Mouse (Mus musculus): Measurements from ENCODE around the gene Gpx3. TPM values are rescaled to one million over a fixed set of nuclear protein-coding genes. Genes with fewer than 3 reads are reported as not detected.
"Not testable (repeated sequence)": the region's sequence is repeated elsewhere in the genome, so short reads cannot be mapped to it uniquely, and the experiment has no call there.

Gpx3 gene
- polyA plus RNA-seq, 1 experiment from 2014 or later, result 446 TPM

DNA sequence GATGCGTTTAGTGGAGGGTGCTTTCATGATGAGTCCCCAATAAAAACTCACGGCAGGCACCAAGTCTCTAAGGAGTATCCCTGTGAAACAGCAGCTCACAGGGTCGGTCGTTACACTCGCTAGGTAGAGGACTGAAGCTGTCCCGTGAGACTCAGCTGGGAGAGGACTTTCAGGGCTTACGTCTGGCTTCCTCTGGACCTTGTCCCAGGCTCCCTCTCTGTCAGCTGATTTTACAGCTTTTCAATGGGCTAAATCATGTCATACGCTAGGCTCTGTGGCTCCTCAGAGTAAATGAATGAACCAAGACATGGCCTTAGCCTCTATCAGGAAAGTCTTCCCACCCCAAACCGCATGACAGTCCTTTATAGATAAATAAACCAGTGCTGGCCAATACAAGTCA, 7.7 kb upstream of the Gpx3 start:
- Histone ChIP-seq H3K79me2 (ENCODE audit: inconsistent target) (no peaks in the 10 kb centered on the region), H3K36me3 (ENCODE audit: inconsistent target) (no peaks in the 10 kb centered on the region), H3K4me3 (ENCODE audit: inconsistent target) (no peak overlapping the region), H3K27ac (no peak overlapping the region)
- 96% methylated on average over 9 of the region's 9 CpGs for WGBS (ENCODE audit: missing documents)

DNA sequence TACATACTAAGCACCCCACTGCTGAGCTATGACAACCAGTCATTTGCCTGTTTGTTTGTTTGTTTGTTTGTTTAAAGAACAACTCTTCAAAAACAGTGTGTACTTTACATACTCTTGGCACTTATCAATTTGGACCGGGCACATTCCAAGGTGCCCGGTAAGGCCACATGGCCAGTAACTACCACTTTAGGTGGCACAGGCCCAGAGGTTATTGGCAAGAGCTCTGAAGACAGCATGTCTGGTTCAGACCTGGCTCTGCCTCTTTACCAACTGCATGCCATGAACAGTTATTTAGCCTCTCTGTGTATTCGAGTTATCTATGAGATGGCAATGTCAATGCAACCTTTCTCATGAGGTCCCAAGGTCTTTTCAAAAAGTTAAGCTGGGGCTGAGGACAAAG, 5.6 kb upstream of the Gpx3 start:
- H3K79me2 ChIP-seq (ENCODE audit: inconsistent target); H3K27ac ChIP-seq; H3K36me3 ChIP-seq (ENCODE audit: inconsistent target); H3K4me3 ChIP-seq (ENCODE audit: inconsistent target): not testable (repeated sequence)
- 95% methylated on average over 3 of the region's 3 CpGs for WGBS (ENCODE audit: missing documents)

DNA sequence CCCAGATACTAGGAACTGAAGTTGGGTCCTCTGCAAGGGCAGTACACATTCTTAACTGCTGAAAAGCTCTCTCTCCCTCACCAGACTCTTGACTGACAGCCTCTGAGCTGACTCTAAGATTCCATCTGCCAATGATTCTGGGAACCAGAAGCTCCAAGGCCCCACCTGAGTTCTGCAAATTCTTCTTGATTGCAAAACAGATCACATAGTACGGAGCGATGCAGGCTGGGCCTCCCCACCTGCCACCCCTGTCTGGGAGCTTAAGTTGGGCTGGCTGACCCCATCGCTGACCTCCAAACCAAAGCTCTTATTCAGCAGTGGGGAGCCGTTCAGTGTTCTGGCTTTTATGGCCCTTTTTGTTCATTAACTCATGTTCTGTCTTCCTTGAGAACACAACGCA, 4.8 kb upstream of the Gpx3 start:
- Histone ChIP-seq H3K27ac (no peak overlapping the region), H3K79me2 (ENCODE audit: inconsistent target) (no peaks in the 10 kb centered on the region), H3K36me3 (ENCODE audit: inconsistent target) (no peaks in the 10 kb centered on the region), H3K4me3 (ENCODE audit: inconsistent target) (no peak overlapping the region)
- WGBS (ENCODE audit: missing documents), result 95% methylated on average over 5 of the region's 5 CpGs

DNA sequence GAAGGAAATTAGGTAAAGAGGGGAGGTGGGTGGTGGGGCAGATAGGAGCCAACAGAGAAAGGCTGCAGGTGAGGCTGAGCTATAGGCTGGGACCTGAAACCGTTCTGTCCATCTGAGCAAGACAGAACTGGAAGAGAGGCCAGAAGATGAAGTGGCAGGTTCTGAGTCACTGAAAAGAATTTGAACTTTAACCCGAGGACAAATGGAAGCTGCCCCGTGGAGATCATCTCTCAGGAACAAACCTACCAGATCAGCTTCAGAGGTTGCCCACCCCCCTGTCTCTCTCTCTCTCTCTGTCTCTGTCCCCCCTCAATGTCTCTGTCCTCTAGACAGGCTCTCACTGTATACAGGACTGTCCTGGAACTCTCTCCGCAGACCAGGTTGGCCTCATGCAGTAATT, 2.6 kb upstream of the Gpx3 start:
- H3K79me2 ChIP-seq (ENCODE audit: inconsistent target), result no peaks in the 10 kb centered on the region
- no peak overlapping the region for H3K27ac ChIP-seq
- no peaks in the 10 kb centered on the region for H3K36me3 ChIP-seq (ENCODE audit: inconsistent target)
- 82% methylated on average over 4 of the region's 4 CpGs for WGBS (ENCODE audit: missing documents)
- H3K4me3 ChIP-seq (ENCODE audit: inconsistent target), result no peak overlapping the region

DNA sequence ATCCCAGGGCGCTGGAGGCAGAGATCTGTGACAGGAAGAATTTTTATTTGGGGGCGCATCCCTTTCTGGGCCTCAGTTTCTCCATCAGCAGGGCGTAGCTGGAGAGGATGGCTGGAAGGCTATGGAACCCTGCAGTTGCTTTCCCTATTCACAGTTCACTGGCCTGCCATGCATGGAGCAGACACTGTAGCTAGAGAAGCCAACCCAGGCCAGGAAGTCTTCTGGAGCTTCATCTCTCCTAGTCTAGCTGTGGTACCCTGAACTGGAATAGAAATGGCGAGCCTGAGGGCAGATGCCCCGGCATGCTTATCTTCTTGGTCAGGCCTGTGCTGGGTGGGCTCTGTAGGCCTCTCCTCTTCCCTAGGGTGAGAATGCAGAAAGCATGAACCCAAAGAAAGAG, 1.1 kb downstream of the Gpx3 start:
- H3K27ac ChIP-seq, result no peak overlapping the region
- WGBS (ENCODE audit: missing documents), result 87% methylated on average over 5 of the region's 5 CpGs
- peak overlapping the region; percentile 39 for H3K4me3 ChIP-seq (ENCODE audit: inconsistent target)
- peaks cover under 1% of the 10 kb centered on the region; the same call in 1 of the 2 replicates for H3K36me3 ChIP-seq (ENCODE audit: inconsistent target)
- H3K79me2 ChIP-seq (ENCODE audit: inconsistent target), result no peaks in the 10 kb centered on the region

DNA sequence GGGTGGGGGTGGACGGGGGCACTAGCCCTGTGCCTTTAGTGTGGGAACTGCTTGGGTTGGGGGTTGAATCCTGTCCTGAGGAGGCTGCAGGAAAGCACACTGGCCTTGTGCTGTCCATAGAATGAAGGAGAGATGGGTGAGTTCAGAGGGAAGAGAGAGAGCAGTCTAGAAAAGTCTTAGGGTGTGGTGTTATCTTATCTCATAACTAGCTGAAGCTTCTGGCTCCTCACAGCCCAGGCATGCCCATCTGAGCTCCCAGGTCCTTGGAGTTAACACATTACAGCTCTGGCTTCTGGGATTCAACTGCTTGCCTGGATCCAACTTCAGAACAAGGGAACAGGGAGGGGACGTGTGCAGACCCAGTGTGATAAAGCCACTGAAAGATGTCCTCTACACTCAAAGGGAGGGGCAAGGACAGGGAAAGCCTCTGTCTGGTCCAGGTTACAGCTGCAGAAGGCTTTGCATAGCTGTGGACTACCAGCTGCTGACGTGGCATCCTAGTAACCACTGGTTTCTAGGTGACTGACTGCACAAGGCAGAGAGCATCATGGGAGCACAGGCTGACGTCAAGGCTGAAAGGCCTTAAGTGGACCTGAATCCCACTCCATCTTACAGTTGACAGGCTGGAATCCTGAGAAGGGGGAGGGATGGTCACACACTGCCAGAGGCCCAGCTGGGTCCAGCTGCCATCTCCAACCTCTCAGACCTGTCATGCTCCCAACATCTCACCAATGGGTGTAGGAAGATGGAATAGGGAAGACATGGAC, 1.9 kb downstream of the Gpx3 start:
- Histone ChIP-seq H3K27ac (no peak overlapping the region), H3K79me2 (ENCODE audit: inconsistent target) (no peaks in the 10 kb centered on the region), H3K36me3 (ENCODE audit: inconsistent target) (peaks cover 8% of the 10 kb centered on the region; the same call in 1 of the 2 replicates), H3K4me3 (ENCODE audit: inconsistent target) (no peak overlapping the region)
- 84% methylated on average over 4 of the region's 4 CpGs for WGBS (ENCODE audit: missing documents)

DNA sequence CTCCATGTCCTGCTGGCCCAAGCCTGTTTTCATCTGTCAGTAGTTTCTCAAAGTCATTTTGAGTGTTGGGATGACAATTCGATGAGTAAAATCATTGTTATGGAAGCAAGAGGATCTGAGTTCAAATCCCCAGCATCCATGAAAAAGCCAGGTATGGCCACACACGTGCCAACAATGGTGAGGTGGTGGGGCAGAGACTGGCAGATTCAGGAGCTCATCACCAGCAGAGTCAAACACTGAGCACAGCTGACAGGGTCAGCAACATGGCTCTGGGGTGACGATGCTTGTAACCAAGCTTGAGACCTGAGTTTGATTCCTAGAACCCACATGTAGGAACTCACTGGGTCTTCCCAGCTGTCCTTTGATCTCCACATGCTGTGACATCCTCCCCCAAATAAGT, 2.8 kb downstream of the Gpx3 start:
- Histone ChIP-seq H3K36me3 (ENCODE audit: inconsistent target) (peaks cover 17% of the 10 kb centered on the region), H3K27ac (no peak overlapping the region), H3K4me3 (ENCODE audit: inconsistent target) (no peak overlapping the region), H3K79me2 (ENCODE audit: inconsistent target) (no peaks in the 10 kb centered on the region)
- 90% methylated on average over 3 of the region's 3 CpGs for WGBS (ENCODE audit: missing documents)

DNA sequence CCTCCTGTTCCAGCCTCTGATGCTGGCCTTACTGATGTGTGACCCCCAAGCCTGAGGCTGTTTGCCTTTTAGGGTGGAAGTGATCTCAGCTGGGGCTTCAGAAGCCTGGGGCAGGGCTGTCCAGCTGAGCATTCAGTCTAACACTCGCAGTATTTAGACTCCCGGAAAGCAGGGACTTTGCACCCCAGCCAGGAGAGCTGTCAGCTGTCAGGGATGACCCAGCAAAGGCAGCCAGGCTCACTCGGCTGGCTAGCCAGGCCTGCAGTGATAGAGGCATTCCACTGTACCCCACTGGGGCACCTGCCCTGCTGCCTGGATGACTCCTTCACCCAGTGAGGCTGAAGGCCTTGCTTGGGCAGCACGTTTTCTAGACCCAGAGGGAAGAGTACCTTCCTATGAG, 3.7 kb downstream of the Gpx3 start:
- H3K36me3 ChIP-seq (ENCODE audit: inconsistent target), result peaks cover 25% of the 10 kb centered on the region
- no peak overlapping the region for H3K27ac ChIP-seq
- 94% methylated on average over 4 of the region's 4 CpGs for WGBS (ENCODE audit: missing documents)

DNA sequence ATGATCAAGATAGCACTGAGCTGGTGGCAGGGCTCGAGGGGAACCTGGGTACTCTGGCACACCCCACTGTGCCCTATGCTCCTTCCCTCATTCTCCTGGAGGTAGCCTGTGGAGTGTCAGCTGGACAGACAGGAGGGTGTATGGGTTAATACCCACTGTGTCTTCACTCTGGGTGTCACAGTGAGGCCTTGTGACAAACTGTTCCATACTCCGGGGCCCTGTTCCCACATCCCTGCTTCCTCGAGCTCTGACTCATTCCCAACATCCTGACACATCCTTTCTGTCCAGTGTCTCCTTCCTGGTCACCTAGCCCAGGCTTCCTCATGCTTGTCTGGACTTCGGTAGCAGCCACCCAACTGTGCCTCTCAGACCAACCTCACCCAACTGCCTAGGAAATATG, 4.2 kb downstream of the Gpx3 start:
- Histone ChIP-seq H3K4me3 (ENCODE audit: inconsistent target) (no peak overlapping the region), H3K27ac (no peak overlapping the region), H3K36me3 (ENCODE audit: inconsistent target) (peaks cover 30% of the 10 kb centered on the region), H3K79me2 (ENCODE audit: inconsistent target) (no peaks in the 10 kb centered on the region)
- 74% methylated on average over 4 of the region's 4 CpGs for WGBS (ENCODE audit: missing documents)

More for the DNA sequence above, 3.7 kb downstream of the Gpx3 start:
- no peak overlapping the region for H3K4me3 ChIP-seq (ENCODE audit: inconsistent target)
- H3K79me2 ChIP-seq (ENCODE audit: inconsistent target), result no peaks in the 10 kb centered on the region

DNA sequence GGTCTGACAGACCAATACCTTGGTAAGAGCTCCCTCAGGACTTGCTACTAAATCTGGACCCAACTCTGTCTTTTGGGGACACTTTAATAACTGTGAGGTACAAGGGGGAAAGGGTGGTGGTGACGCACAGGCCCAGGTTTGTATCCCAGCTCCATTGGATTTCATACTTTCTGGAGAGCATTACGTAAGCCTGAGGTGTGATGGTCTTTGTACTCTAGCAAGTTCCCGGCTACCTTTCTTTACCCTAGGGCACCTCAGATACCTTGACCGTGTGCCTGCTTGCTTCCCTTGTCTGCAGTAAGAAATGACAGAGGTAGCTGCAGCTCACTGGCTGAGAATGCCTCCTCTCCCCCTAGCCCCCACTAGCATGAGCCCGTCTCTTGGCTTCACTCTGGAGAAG, 5.0 kb downstream of the Gpx3 start:
- Histone ChIP-seq H3K79me2 (ENCODE audit: inconsistent target) (no peaks in the 10 kb centered on the region), H3K27ac (no peak overlapping the region), H3K4me3 (ENCODE audit: inconsistent target) (no peak overlapping the region), H3K36me3 (ENCODE audit: inconsistent target) (peaks cover 38% of the 10 kb centered on the region)
- WGBS (ENCODE audit: missing documents), result 89% methylated on average over 4 of the region's 5 CpGs

DNA sequence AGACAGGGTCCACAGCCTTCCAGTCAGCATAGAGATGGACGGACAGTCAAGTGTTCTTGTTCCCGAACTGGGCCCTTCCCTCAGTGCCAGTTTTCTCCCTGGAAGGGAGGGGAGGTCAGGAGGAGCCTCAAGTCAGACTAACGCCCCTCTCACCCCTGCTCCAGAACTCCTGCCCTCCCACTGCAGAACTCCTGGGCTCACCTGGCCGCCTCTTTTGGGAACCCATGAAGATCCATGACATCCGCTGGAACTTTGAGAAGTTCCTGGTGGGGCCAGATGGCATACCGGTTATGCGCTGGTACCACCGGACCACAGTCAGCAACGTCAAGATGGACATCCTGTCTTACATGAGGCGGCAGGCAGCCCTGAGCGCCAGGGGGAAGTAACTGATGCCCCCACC, 7.0 kb downstream of the Gpx3 start:
- Histone ChIP-seq H3K4me3 (ENCODE audit: inconsistent target) (no peak overlapping the region), H3K27ac (no peak overlapping the region), H3K79me2 (ENCODE audit: inconsistent target) (no peaks in the 10 kb centered on the region), H3K36me3 (ENCODE audit: inconsistent target) (peaks cover 58% of the 10 kb centered on the region)
- 90% methylated on average over 11 of the region's 11 CpGs for WGBS (ENCODE audit: missing documents)

DNA sequence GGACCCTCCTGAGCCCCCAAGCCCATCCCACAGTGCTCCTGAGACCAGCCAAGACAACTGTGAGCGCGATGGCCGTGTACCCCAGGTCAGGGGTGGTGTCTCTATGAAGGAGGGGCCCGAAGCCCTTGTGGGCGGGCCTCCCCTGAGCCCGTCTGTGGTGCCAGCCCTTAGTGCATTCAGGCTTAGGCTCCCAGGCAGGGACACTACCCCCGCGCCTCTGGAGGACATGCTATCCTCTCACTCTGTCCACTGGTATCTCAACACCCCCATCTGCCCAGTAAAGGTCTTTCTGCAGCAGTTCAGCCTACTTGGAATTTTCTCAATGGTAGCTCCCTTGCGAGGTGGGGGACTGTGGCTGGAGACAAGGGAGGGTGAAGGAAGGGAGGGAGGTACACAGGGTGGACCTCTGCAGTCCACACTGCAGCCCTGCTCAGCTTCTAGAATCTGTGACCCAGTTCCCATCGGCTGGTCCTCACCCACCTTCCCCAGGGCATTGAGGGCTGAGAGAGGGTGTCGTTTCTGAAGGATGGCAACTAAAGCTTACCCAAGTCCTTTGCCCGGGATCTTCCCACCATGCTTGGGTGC, 7.9 kb downstream of the Gpx3 start:
- Histone ChIP-seq H3K36me3 (ENCODE audit: inconsistent target) (peaks cover 67% of the 10 kb centered on the region), H3K79me2 (ENCODE audit: inconsistent target) (no peaks in the 10 kb centered on the region), H3K4me3 (ENCODE audit: inconsistent target) (no peak overlapping the region), H3K27ac (no peak overlapping the region)
- 94% methylated on average over 12 of the region's 12 CpGs for WGBS (ENCODE audit: missing documents)

DNA sequence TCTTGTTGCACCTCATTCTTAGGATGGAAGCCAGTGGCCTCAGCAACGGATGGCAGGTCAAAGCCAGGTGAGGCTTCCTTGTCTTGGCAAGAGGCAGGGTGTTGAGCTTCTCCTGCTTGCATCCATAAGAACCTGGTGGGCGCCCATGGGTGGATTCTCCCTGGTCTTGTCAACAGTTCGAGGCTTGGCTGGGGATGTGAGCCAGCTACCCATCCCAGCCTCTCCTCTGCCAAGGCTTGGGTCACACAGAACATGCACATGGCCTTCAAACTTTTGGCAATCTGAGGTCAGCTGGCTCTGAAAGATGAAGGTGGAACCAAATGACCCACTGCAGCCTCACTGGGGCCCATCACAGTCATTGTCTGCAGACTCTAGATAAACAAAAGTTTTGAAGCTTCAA, 8.9 kb downstream of the Gpx3 start:
- Histone ChIP-seq H3K27ac (no peak overlapping the region), H3K36me3 (ENCODE audit: inconsistent target) (peaks cover 77% of the 10 kb centered on the region), H3K4me3 (ENCODE audit: inconsistent target) (no peak overlapping the region), H3K79me2 (ENCODE audit: inconsistent target) (no peaks in the 10 kb centered on the region)
- WGBS (ENCODE audit: missing documents), result 100% methylated on average over 3 of the region's 3 CpGs

DNA sequence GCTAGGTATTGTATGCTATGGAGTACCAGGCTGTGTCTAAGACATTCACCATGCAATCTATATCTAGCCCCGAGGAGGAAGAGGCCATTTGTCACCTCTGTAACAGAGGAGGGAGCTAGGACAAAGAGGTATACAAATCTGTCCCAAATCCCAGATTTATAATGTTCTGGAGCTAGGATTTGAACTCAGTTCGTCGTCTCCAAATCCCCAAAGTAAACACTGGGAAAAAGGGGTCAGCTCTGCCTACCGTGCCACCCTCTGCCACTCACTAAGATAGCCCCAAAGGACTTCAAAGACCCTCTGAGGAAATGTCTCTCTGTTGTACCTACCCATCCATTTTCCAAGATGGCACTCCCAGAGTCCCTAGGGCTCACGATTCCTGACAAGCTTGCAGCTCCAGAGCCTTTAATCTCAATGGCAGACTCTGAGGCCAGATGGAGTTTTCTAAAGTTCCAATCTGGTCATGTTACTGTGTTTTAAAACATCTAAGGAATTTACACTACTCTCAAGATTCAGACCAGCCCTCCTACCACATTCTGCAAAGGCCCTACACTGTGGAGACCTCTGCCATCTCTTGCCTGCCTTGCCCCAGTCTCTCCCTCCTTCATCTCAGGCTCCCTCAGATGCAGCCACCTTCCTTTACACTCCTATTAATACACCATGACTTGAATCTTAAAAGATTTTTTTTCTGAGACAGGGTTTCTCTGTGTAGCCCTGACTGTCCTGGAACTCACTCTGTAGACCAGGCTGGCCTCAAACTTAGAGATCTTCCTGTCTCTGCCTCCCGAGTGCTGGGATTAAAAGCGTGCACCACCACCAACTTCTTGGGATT, 9.6 kb downstream of the Gpx3 start:
- H3K79me2 ChIP-seq (ENCODE audit: inconsistent target), result no peaks in the 10 kb centered on the region
- no peak overlapping the region for H3K4me3 ChIP-seq (ENCODE audit: inconsistent target)
- no peak overlapping the region for H3K27ac ChIP-seq
- H3K36me3 ChIP-seq (ENCODE audit: inconsistent target), result peaks cover 84% of the 10 kb centered on the region
- WGBS (ENCODE audit: missing documents), result 96% methylated on average over 7 of the region's 7 CpGs

Data from macrophage (primary cell).